Mouse (Mus musculus): ENCODE data around the gene Slc15a3. TPM values are rescaled to one million over a fixed set of nuclear protein-coding genes. Genes with fewer than 3 reads are reported as not detected.

Gene Slc15a3
- total and polyA plus RNA-seq, 3 experiments: not detected

DNA sequence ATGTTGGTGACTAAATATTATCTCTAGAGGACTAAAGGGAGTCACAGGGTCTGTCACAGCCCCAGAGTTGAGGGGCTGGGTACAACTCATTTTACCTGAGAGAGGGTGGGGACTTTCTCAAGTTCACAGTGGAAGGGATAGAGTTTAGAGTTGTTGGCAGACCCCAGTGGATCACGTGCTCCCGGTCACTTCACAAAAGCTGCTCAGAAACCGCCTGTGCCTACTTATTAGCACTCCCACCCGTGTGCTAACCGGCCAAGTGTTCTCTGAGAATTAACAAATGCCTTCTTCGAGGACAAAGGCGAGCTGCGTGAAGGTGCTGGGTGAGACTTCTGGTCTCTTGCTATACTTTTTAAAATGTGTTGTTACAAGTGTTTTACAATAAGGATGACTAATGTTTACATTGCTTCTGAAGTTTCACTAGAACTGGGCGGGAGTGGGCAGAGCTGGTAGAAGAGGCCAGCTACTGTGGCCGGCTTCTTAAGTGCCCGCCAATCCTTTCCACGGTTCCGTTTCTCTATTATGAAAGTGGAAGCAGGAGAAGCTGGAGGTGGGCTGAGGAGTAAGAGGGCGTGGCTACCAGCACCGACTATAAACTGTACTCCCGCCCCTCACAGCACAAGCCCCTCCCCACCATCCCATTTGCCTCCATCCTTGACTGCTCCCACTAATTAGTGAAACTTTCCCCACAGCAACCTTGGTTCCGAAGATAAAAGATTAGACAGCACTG lies 21.1 kb upstream of the Slc15a3 start:
- no peak for DNase-seq (ENCODE audit: low read depth, low spot score)
- H3K9ac ChIP-seq (ENCODE audit: control insufficient read depth, low read depth, low read length, poor library complexity, severe bottlenecking): no peak overlapping the region

GRCm38 (mm10) chr19:10821319-10821718 lies 18.2 kb upstream of the Slc15a3 start:
- no peak for DNase-seq (ENCODE audit: low read depth, low spot score)
- peaks cover 1 to 2% of the 10 kb centered on the region in 2 experiments; a peak in 2 of 4 replicates for H3K27me3 ChIP-seq (ENCODE audit: control insufficient read depth in 1 of 2, insufficient read depth in 2 of 2, low read length in 2 of 2)
- H3K4me3 ChIP-seq (ENCODE audit: control insufficient read depth in 1 of 2, insufficient read depth in 1 of 2, low read depth in 2 of 2, low read length in 2 of 2): no peak overlapping the region
- no peaks in the 10 kb centered on the region for H3K79me2 ChIP-seq (ENCODE audit: control insufficient read depth, insufficient read depth, low read length, poor library complexity)
- no peaks in the 10 kb centered on the region for H3K9me3 ChIP-seq (replicated peaks; ENCODE audit: insufficient read depth, low read length)
- H3K36me3 ChIP-seq (ENCODE audit: control insufficient read depth in 1 of 2, insufficient read depth in 2 of 2, low read length in 2 of 2): no peaks in the 10 kb centered on the region
- H3K4me1 ChIP-seq (ENCODE audit: control insufficient read depth in 1 of 2, insufficient read depth in 2 of 2, low read length in 2 of 2): no peaks in the 10 kb centered on the region
- no peak overlapping the region for H3K27ac ChIP-seq (ENCODE audit: control insufficient read depth, low read depth, low read length)
- no peak overlapping the region for H3K9ac ChIP-seq (ENCODE audit: control insufficient read depth, low read depth, low read length, poor library complexity, severe bottlenecking)
- TF ChIP-seq MYB (IDR thresholded peaks at IDR 0.05; ENCODE audit: low read depth, low read length): no peak
- no peak for TF ChIP-seq MAZ (IDR thresholded peaks at IDR 0.05; ENCODE audit: low read depth, low read length)
- TF ChIP-seq CHD2 (IDR thresholded peaks at IDR 0.05; ENCODE audit: low read length): no peak
- no peak for TF ChIP-seq UBTF (IDR thresholded peaks at IDR 0.05; ENCODE audit: borderline replicate concordance, insufficient read depth, low read depth, low read length)
- no peak for TF ChIP-seq MAFK (IDR thresholded peaks at IDR 0.05; ENCODE audit: borderline replicate concordance, low read depth, low read length)
- TF ChIP-seq USF2 (IDR thresholded peaks at IDR 0.05; ENCODE audit: borderline replicate concordance in 1 of 2, insufficient read depth in 1 of 2, low read depth in 1 of 2, low read length in 2 of 2): no peak
- TF ChIP-seq TBP (IDR thresholded peaks at IDR 0.05; ENCODE audit: low read depth, low read length): no peak
- no peak for TF ChIP-seq CTCF (IDR thresholded peaks at IDR 0.05 in 2 of 3, conservative IDR thresholded peaks at IDR 0.05 in 1 of 3; ENCODE audit: control insufficient read depth in 1 of 3, insufficient read depth in 1 of 3, low read depth in 2 of 3, low read length in 3 of 3, poor library complexity in 1 of 3, severe bottlenecking in 1 of 3)
- TF ChIP-seq NELFE (IDR thresholded peaks at IDR 0.05; ENCODE audit: low read depth, low read length): no peak

More for the DNA sequence above, 21.1 kb upstream of the Slc15a3 start:
- H3K79me2 ChIP-seq (ENCODE audit: control insufficient read depth, insufficient read depth, low read length, poor library complexity): no peaks in the 10 kb centered on the region
- TF ChIP-seq MAZ (IDR thresholded peaks at IDR 0.05; ENCODE audit: low read depth, low read length): no peak
- no peak for TF ChIP-seq ZNF384 (IDR thresholded peaks at IDR 0.05; ENCODE audit: low read depth, low read length)
- TF ChIP-seq NELFE (IDR thresholded peaks at IDR 0.05; ENCODE audit: low read depth, low read length): no peak
- no peak for TF ChIP-seq SMC3 (IDR thresholded peaks at IDR 0.05; ENCODE audit: low read depth, low read length)
- no peak for TF ChIP-seq EP300 (IDR thresholded peaks at IDR 0.05; ENCODE audit: low read depth in 1 of 2, low read length in 2 of 2)
- TF ChIP-seq MAFK (IDR thresholded peaks at IDR 0.05; ENCODE audit: borderline replicate concordance, low read depth, low read length): no peak
- no peak for TF ChIP-seq POLR2A (IDR thresholded peaks at IDR 0.05; ENCODE audit: control insufficient read depth in 1 of 2, insufficient read depth in 1 of 2, low read depth in 1 of 2, low read length in 2 of 2, poor library complexity in 1 of 2)
- no peak for TF ChIP-seq KAT2A (conservative IDR thresholded peaks at IDR 0.05; ENCODE audit: low read depth, low read length)
- no peak for TF ChIP-seq MEF2A (IDR thresholded peaks at IDR 0.05; ENCODE audit: extremely low read depth, insufficient replicate concordance, low read depth, low read length, poor library complexity, severe bottlenecking)
- no peak for TF ChIP-seq ELF1 (IDR thresholded peaks at IDR 0.05; ENCODE audit: low read depth, low read length)
- no peak for TF ChIP-seq ZC3H11A (IDR thresholded peaks at IDR 0.05; ENCODE audit: low read depth, low read length)
- no peak for TF ChIP-seq TCF12 (IDR thresholded peaks at IDR 0.05; ENCODE audit: low read depth, low read length)
- no peak for TF ChIP-seq CHD1 (IDR thresholded peaks at IDR 0.05; ENCODE audit: low read depth, low read length)
- TF ChIP-seq RCOR1 (IDR thresholded peaks at IDR 0.05; ENCODE audit: low read depth, low read length): no peak
- no peak for TF ChIP-seq ETS1 (IDR thresholded peaks at IDR 0.05; ENCODE audit: low read depth, low read length)
- TF ChIP-seq GABPA (IDR thresholded peaks at IDR 0.05; ENCODE audit: low read depth, low read length): no peak
- no peak for TF ChIP-seq ZKSCAN1 (IDR thresholded peaks at IDR 0.05; ENCODE audit: low read depth, low read length)
- no peak for TF ChIP-seq USF1 (IDR thresholded peaks at IDR 0.05; ENCODE audit: low read depth, low read length)
- no peaks in the 10 kb centered on the region for H3K9me3 ChIP-seq (replicated peaks; ENCODE audit: insufficient read depth, low read length)
- H3K27me3 ChIP-seq (ENCODE audit: control insufficient read depth in 1 of 2, insufficient read depth in 2 of 2, low read length in 2 of 2): no peaks in the 10 kb centered on the region; a peak in 3 of 4 replicates
- no peak overlapping the region for H3K4me3 ChIP-seq (ENCODE audit: control insufficient read depth in 1 of 2, insufficient read depth in 1 of 2, low read depth in 2 of 2, low read length in 2 of 2)
- H3K36me3 ChIP-seq (ENCODE audit: control insufficient read depth in 1 of 2, insufficient read depth in 2 of 2, low read length in 2 of 2): no peaks in the 10 kb centered on the region
- no peaks in the 10 kb centered on the region for H3K4me1 ChIP-seq (ENCODE audit: control insufficient read depth in 1 of 2, insufficient read depth in 2 of 2, low read length in 2 of 2)
- no peak overlapping the region for H3K27ac ChIP-seq (ENCODE audit: control insufficient read depth, low read depth, low read length)
